Mouse (Mus musculus): Measurements from ENCODE around the gene Hectd4. TPM values are rescaled to one million over a fixed set of nuclear protein-coding genes. Genes with fewer than 3 reads are reported as not detected.
"Not testable (repeated sequence)": the region's sequence is repeated elsewhere in the genome, so short reads cannot be mapped to it uniquely, and the experiment has no call there.

Hectd4 gene
- polyA plus RNA-seq, 3 experiments from 2014 or later: 4.4 to 8.7 (median 8.2) TPM

- no peak for ATAC-seq
Measured at GRCm38 (mm10) chr5:121206984-121207383, 13.0 kb upstream of the Hectd4 start.

- ATAC-seq: no peak
Measured at GRCm38 (mm10) chr5:121209755-121210600, 10.0 kb upstream of the Hectd4 start.

- ATAC-seq: no peak
Measured at GRCm38 (mm10) chr5:121210601-121210924, 9.5 kb upstream of the Hectd4 start.

GRCm38 (mm10) chr5:121212108-121212507, 7.9 kb upstream of the Hectd4 start:
- no peak for ATAC-seq

- no peak for ATAC-seq
Measured at GRCm38 (mm10) chr5:121214707-121215106, 5.3 kb upstream of the Hectd4 start.

GRCm38 (mm10) chr5:121215380-121216125, 4.5 kb upstream of the Hectd4 start:
- ATAC-seq: peak; percentile 34

GRCm38 (mm10) chr5:121216126-121216446, 3.9 kb upstream of the Hectd4 start:
- no peak for ATAC-seq

GRCm38 (mm10) chr5:121216584-121217312, 3.3 kb upstream of the Hectd4 start:
- ATAC-seq: not testable (repeated sequence)

GRCm38 (mm10) chr5:121217313-121217634, 2.7 kb upstream of the Hectd4 start:
- ATAC-seq: no peak

- no peak for ATAC-seq
Measured at GRCm38 (mm10) chr5:121219190-121219589, 829 bp upstream of the Hectd4 start.

- ATAC-seq: peak; percentile 30
Measured at GRCm38 (mm10) chr5:121220732-121221301, 798 bp downstream of the Hectd4 start.

GRCm38 (mm10) chr5:121221328-121221850, 1.4 kb downstream of the Hectd4 start:
- no peak for ATAC-seq

- not testable (repeated sequence) for ATAC-seq
Measured at GRCm38 (mm10) chr5:121224020-121224419, 4.0 kb downstream of the Hectd4 start.

- ATAC-seq: no peak
Measured at GRCm38 (mm10) chr5:121224856-121225255, 4.8 kb downstream of the Hectd4 start.

- ATAC-seq: peak; percentile 15
Measured at GRCm38 (mm10) chr5:121225854-121226253, 5.8 kb downstream of the Hectd4 start.

GRCm38 (mm10) chr5:121226406-121226805, 6.4 kb downstream of the Hectd4 start:
- ATAC-seq: no peak

GRCm38 (mm10) chr5:121226845-121227244, 6.8 kb downstream of the Hectd4 start:
- ATAC-seq: no peak

GRCm38 (mm10) chr5:121227330-121227729, 7.3 kb downstream of the Hectd4 start:
- peak; percentile 28 for ATAC-seq

- ATAC-seq: peak; percentile 32
Measured at GRCm38 (mm10) chr5:121229182-121229581, 9.2 kb downstream of the Hectd4 start.

GRCm38 (mm10) chr5:121230811-121231210, 10.8 kb downstream of the Hectd4 start:
- ATAC-seq: peak; percentile 46

- no peak for ATAC-seq
Measured at GRCm38 (mm10) chr5:121232789-121233188, 12.8 kb downstream of the Hectd4 start.

- no peak for ATAC-seq
Measured at GRCm38 (mm10) chr5:121233726-121234125, 13.7 kb downstream of the Hectd4 start.

GRCm38 (mm10) chr5:121236171-121236570, 16.2 kb downstream of the Hectd4 start:
- ATAC-seq: no peak

Data from inflammation-experienced regulatory T-cells, adult 6 months (primary cell).